Mouse (Mus musculus) ES-E14 (cell line): ENCODE measurements around the gene Fscn1.

Experiments used
- CHD2 ChIP-seq: IDR thresholded peaks from 2 replicates; pipeline ENCODE4 v1.6.1; 2014; ENCODE audit warnings: mild to moderate bottlenecking, low read depth, low read length, inconsistent platforms
- ZC3H11A ChIP-seq: IDR thresholded peaks from 2 replicates; pipeline ENCODE4 v1.6.1; 2012; ENCODE audit warnings: low read depth, mild to moderate bottlenecking, inconsistent platforms, low read length, borderline replicate concordance
- ZNF384 ChIP-seq: IDR thresholded peaks from 2 replicates; pipeline ENCODE4 v1.6.1; 2012; ENCODE audit warnings: low read depth, low read length, inconsistent platforms

DNA sequence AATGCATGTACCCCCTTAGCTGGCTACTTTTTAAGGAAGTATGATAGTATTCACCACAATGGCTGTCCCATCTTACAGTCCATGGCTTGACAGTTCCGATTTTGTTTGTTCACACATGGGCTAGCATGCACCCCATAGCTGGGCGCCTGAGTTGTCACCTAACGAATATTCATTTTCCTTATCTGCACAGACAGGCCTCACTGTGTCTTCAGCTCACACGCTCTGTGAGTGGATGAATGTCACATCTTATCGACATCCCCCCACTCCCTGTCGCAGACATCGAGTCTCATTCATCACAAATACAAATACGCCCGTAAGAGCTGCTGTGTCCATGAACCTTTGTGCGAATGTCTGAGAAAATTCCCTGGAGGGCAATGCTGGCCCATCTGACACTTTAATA is 24.1 kb downstream of the Fscn1 start:
- TF ChIP-seq CHD2 = no peak
- no peak for TF ChIP-seq ZC3H11A
- no peak for TF ChIP-seq ZNF384
